Mouse (Mus musculus) intestine, embryonic 15.5 days (tissue): ENCODE measurements around the gene Fcgr3. TPM values are rescaled to one million over a fixed set of nuclear protein-coding genes. Genes with fewer than 3 reads are reported as not detected.

Experiments used
- ATAC-seq: fragments of 200-750 bp; cut with Nextera tagmentation; 2 replicates; pipeline ENCODE4 v1.8.0; 2017; ENCODE audit warnings: moderate TSS enrichment, moderate library complexity
- H3K27ac ChIP-seq: fragments of 300-500 bp; sonication (generic); 2 replicates; pipeline ENCODE4 v1.5.1; 2015; ENCODE audit warnings: mild to moderate bottlenecking, inconsistent platforms
- H3K27me3 ChIP-seq: fragments of 300-500 bp; sonication (generic); replicated peaks from 2 replicates; pipeline ENCODE4 v1.6.1; 2015; ENCODE audit warnings: inconsistent platforms
- H3K36me3 ChIP-seq: fragments of 300-500 bp; sonication (generic); 2 replicates; pipeline ENCODE4 v1.6.1; 2015; ENCODE audit warnings: inconsistent platforms
- H3K4me1 ChIP-seq: fragments of 300-500 bp; sonication (generic); replicated peaks from 2 replicates; pipeline ENCODE4 v1.6.1; 2015; ENCODE audit warnings: inconsistent platforms
- H3K4me2 ChIP-seq: fragments of 300-500 bp; sonication (generic); replicated peaks from 2 replicates; pipeline ENCODE4 v1.6.1; 2015; ENCODE audit warnings: mild to moderate bottlenecking, inconsistent platforms
- H3K4me3 ChIP-seq: fragments of 300-500 bp; sonication (generic); replicated peaks from 2 replicates; pipeline ENCODE4 v1.5.1; 2015; ENCODE audit warnings: inconsistent platforms
- H3K9ac ChIP-seq: fragments of 300-500 bp; sonication (generic); 2 replicates; pipeline ENCODE4 v1.6.1; 2015; ENCODE audit warnings: inconsistent platforms
- H3K9me3 ChIP-seq: fragments of 300-500 bp; sonication (generic); 2 replicates; pipeline ENCODE4 v1.6.1; 2016; ENCODE audit warnings: inconsistent platforms
- WGBS: fragments of 180-500 bp; shearing (Covaris S2); methylation state at CpG from one replicate; pipeline ENCODE4 v1.1.7; 2015; 5-methylcytosine and 5-hydroxymethylcytosine counted together
- polyA plus RNA-seq: library from polyadenylated mRNA; unstranded; fragments of >200 nt; fragmentation: Nextera tagmentation; extraction: Ambion mirVana; gene quantifications from 2 replicates; pipeline ENCODE4 v1.2.1, GENCODE M21; 2015

The Fcgr3 gene
- polyA plus RNA-seq, 1 experiment from 2014 or later, result 14.7 TPM

DNA sequence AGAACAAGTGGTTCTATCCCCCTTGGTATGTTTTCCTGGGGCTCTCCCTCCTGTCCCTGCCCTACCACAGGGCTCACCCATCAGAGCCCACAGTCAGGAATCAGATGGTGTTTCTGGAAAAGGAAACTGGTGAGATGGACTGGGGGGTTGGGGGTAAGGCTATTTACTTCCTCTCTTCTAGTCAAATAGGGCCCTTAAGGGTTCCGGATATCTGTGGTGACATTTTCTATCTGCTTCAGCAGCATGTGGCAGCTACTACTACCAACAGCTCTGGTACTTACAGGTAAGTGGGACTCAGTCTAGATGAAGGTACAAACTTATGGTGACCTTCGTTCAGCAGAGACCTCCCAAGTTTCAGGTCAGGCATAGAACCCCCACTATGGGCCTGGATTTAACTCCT, 46.0 kb downstream of the Fcgr3 start, which contains the start of gene Fcgr4:
TSS of gene Fcgr4 (plus strand) at position 184 of the 400 bp plus-strand sequence.
- Histone ChIP-seq H3K36me3 (no peaks in the 10 kb centered on the region), H3K27ac (no peak within 1 kb of the TSS), H3K4me1 (no peaks in the 10 kb centered on the region), H3K4me2 (no peak within 1 kb of the TSS), H3K9me3 (no peaks in the 10 kb centered on the region), H3K4me3 (no peak within 1 kb of the TSS), H3K27me3 (no peaks in the 10 kb centered on the region), H3K9ac (no peak within 1 kb of the TSS)
- WGBS, result 80% methylated on average over 2 of the region's 2 CpGs
- ATAC-seq, result no peak

DNA sequence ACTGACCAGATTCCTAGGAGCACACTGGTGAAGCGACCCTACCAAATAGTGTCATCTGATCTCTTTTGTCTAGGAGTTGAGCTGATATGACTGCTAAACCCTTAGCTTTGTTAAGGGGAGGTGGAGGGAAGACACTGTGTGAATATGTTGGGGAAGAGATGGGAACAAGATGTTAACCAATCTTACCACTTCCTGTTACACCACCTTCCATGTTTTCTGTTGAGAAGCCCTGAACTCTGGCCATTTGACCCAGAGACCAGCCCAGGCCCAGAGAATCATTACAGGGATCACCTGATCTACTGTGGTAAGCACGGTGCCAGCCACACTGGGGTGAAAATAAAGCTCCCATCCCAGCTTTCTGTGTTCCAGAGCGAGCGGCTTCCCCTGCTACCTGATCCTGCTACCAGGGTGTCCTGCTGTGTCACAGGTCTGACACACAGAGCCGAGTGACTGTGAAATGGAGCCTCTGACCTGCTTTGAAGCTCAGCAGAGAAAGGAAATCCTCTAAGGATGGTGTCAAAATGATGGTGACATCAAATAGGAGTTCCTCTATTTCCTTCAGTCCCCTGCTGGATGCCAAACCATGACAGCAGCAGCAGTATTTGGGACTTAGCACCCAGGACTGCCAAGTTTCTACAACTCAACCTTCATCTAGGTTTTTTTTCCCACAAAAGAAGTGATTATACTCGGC, 47.1 kb downstream of the Fcgr3 start:
- no peaks in the 10 kb centered on the region for H3K9me3 ChIP-seq
- H3K4me3 ChIP-seq, result no peak overlapping the region
- H3K27ac ChIP-seq, result no peak overlapping the region
- no peaks in the 10 kb centered on the region for H3K4me1 ChIP-seq
- WGBS, result 54% methylated on average over 6 of the region's 6 CpGs
- ATAC-seq, result no peak
- H3K36me3 ChIP-seq, result no peaks in the 10 kb centered on the region
- no peak overlapping the region for H3K9ac ChIP-seq
- H3K4me2 ChIP-seq, result no peak overlapping the region
- H3K27me3 ChIP-seq, result no peaks in the 10 kb centered on the region

DNA sequence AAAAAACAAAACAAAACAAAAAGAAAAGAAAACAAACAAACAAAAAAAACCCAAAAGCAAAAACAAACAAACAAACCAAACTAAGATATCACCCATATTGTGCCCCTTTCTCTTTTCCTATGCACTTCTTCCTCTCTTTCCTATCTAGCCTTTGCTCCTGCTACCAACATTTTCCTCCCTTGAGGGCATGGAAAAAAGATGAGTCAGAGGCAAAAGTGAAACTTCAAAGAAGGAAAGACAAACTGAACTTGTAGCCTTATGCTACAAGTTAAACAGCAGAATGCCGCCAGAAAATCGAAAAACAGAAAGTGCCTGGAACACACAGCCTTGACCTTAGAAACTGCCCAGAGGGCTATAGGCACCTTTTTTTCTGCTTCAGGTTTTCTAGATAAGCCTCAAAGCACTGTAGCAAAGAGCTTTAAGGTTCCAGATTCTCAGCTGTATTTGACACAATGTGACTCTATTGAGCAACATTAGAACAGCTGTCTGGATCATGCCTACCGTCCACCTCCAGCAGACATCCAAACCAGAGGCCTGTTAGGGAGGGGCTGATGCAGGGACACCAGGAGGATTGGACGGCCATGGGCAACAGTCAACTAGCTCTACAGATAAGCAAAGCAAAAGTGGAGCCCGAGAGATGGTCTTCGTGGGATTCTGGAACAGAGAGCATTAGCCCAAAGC, 47.9 kb downstream of the Fcgr3 start:
- no peak for ATAC-seq
- Histone ChIP-seq H3K36me3 (no peaks in the 10 kb centered on the region), H3K4me3 (no peak overlapping the region), H3K27ac (no peak overlapping the region), H3K4me2 (no peak overlapping the region), H3K9ac (no peak overlapping the region), H3K27me3 (no peaks in the 10 kb centered on the region), H3K4me1 (no peaks in the 10 kb centered on the region), H3K9me3 (no peaks in the 10 kb centered on the region)
- 74% methylated on average over 6 of the region's 6 CpGs for WGBS

DNA sequence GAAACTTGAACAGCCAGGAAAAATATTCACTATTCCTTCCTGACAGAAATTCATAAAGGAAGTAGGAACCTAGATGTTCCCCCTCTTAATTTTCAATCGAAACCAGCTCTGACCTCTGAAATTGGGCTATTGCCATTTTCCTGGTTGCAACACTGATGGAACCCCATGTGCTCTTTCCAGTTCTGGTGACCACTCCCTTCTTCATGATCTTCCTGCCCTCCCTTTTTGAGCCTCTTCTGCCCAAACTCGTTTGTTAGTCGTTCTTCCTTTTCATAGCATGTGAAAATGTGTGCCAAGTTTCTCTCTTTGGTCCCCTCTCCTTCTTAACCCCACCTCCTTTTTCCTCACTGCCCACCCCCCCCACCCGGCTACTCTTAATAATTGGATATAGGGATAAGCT, 53.0 kb downstream of the Fcgr3 start:
- H3K27ac ChIP-seq, result no peak overlapping the region

DNA sequence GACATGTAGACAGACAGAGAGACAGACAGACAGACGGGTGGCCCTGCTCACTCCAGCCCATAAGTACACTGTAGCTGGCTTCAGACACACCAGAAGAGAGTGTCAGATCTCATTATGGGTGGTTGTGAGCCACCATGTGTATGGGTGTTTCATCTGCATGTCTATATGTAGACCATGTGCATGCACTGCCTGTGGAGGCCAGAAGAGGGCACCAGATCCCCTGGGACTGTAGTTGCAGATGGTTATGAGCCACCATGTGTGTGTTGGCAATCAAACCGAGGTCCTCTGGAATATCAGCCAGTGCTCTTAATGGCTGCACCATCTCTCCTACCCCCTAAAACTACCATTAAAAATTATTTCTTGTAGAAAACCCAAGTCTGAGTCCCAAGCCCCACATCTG, 57.8 kb downstream of the Fcgr3 start:
- H3K9me3 ChIP-seq, result no peaks in the 10 kb centered on the region
- 87% methylated on average over 2 of the region's 2 CpGs for WGBS
- ATAC-seq, result no peak
- H3K27me3 ChIP-seq, result no peaks in the 10 kb centered on the region
- H3K4me2 ChIP-seq, result no peak overlapping the region
- H3K36me3 ChIP-seq, result no peaks in the 10 kb centered on the region
- no peak overlapping the region for H3K27ac ChIP-seq
- no peaks in the 10 kb centered on the region for H3K4me1 ChIP-seq
- no peak overlapping the region for H3K9ac ChIP-seq
- no peak overlapping the region for H3K4me3 ChIP-seq

More for the DNA sequence above, 53.0 kb downstream of the Fcgr3 start:
- WGBS, result 82% methylated on average over 4 of the region's 4 CpGs
- Histone ChIP-seq H3K4me3 (no peak overlapping the region), H3K9ac (no peak overlapping the region), H3K27me3 (no peaks in the 10 kb centered on the region), H3K4me2 (no peak overlapping the region), H3K9me3 (no peaks in the 10 kb centered on the region), H3K4me1 (no peaks in the 10 kb centered on the region), H3K36me3 (no peaks in the 10 kb centered on the region)
- ATAC-seq, result no peak

DNA sequence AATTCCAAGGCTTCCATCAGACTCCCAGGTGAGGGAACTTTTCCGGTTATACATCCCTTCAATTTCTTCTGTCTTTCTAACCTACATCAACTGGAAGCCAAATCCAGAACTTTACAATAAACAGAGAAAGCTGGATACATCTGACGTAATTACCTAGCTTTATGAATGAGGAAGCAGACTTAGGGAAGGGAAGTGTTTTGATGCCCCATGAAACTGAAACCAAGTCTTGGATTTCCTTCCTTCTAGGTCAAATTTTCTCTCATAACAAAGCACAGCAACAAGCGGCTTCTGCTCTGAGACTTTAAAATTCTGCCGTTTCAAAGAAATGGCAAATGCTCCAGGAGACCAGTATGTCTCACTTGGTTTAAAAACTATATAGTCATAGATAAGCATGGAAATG, 58.4 kb downstream of the Fcgr3 start:
- Histone ChIP-seq H3K36me3 (no peaks in the 10 kb centered on the region), H3K27ac (no peak overlapping the region), H3K9ac (no peak overlapping the region), H3K9me3 (no peaks in the 10 kb centered on the region), H3K4me3 (no peak overlapping the region), H3K27me3 (no peaks in the 10 kb centered on the region), H3K4me2 (no peak overlapping the region), H3K4me1 (no peaks in the 10 kb centered on the region)
- ATAC-seq, result no peak
- WGBS, result 85% methylated on average over 4 of the region's 4 CpGs

DNA sequence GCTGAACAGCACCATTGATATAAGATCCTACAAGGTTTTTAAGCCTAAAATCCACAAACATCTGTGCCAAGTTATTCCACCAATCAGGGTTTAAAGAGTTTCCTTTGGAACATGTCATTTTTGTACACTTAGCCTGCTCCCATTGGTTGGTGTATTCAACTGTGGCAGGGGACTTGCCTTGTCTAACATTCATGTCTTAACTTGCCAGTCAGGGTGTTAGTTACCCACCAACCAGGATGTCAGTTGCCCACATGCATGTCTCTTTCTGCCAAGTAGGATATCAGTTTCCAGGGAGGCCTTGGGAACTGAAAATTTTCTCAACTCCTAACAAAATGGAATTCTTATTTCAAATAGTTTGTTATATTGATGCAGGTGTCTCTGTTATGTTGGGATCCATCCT, 59.1 kb downstream of the Fcgr3 start:
- H3K36me3 ChIP-seq, result no peaks in the 10 kb centered on the region
- H3K4me3 ChIP-seq, result no peak overlapping the region
- no peaks in the 10 kb centered on the region for H3K4me1 ChIP-seq
- no peaks in the 10 kb centered on the region for H3K27me3 ChIP-seq
- H3K4me2 ChIP-seq, result no peak overlapping the region
- H3K9me3 ChIP-seq, result no peaks in the 10 kb centered on the region
- H3K27ac ChIP-seq, result no peak overlapping the region
- ATAC-seq, result no peak
- no peak overlapping the region for H3K9ac ChIP-seq

DNA sequence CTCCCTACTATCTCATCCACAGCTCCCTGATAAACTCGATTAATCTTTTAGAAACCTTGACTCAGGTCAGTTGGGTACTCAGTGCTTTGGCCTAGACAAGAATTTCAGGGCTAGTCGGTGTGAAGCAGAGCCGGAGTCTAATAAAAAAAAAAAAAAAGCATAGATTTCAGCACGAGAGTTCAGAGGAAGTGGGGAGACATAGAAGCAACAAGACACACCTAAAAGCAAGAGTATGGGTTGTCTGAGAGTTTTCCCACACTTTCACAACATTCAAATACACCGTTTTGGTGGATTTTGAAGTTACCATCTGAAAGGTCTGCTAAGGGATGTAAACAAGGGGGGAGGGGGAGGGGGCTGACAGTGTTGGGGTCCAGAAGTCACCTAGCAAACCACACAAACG, 59.7 kb downstream of the Fcgr3 start:
- Histone ChIP-seq H3K9ac (no peak overlapping the region), H3K4me3 (no peak overlapping the region), H3K4me1 (no peaks in the 10 kb centered on the region), H3K4me2 (no peak overlapping the region), H3K36me3 (no peaks in the 10 kb centered on the region), H3K9me3 (no peaks in the 10 kb centered on the region), H3K27me3 (no peaks in the 10 kb centered on the region), H3K27ac (no peak overlapping the region)
- WGBS, result 49% methylated on average over 6 of the region's 6 CpGs
- no peak for ATAC-seq

Other genes starting within 250 kb of the Fcgr3 start
- gene Atf6, start 197.2 kb downstream of the Fcgr3 start, polyA plus RNA-seq, result 8.8 TPM in 2 replicates
- gene Gm26620, start 179.9 kb downstream of the Fcgr3 start, polyA plus RNA-seq, result 2.2 and 2.4 TPM in 2 replicates
- 61.1 and 62.9 TPM in 2 replicates for gene Dusp12, start 179.4 kb downstream of the Fcgr3 start, polyA plus RNA-seq
- 0.11 and 0.16 TPM in 2 replicates for gene Fcrlb, start 152.0 kb downstream of the Fcgr3 start, polyA plus RNA-seq
- not detected in 2 replicates for gene Fcrla, start 137.4 kb downstream of the Fcgr3 start, polyA plus RNA-seq
- gene Fcgr2b, start 88.4 kb downstream of the Fcgr3 start, polyA plus RNA-seq, result 1.7 and 2.1 TPM in 2 replicates
- gene Fcgr4, start 46.0 kb downstream of the Fcgr3 start, polyA plus RNA-seq, result 1.7 and 1.8 TPM in 2 replicates
- 1.7 and 1.8 TPM in 2 replicates for gene Cfap126, start 49.0 kb upstream of the Fcgr3 start, polyA plus RNA-seq
- 360 and 387 TPM in 2 replicates for gene Sdhc, start 85.7 kb upstream of the Fcgr3 start, polyA plus RNA-seq
- 1.1 and 1.3 TPM in 2 replicates for gene Mpz, start 85.8 kb upstream of the Fcgr3 start, polyA plus RNA-seq
- gene Pcp4l1, start 131.3 kb upstream of the Fcgr3 start, polyA plus RNA-seq, result 16.4 and 18.5 TPM in 2 replicates
- 9.2 and 10.5 TPM in 2 replicates for gene Nr1i3, start 149.0 kb upstream of the Fcgr3 start, polyA plus RNA-seq
- 31.4 and 32.0 TPM in 2 replicates for gene Tomm40l, start 157.6 kb upstream of the Fcgr3 start, polyA plus RNA-seq
- gene Apoa2, start 160.1 kb upstream of the Fcgr3 start, polyA plus RNA-seq, result 84.7 and 123 TPM in 2 replicates
- 51.5 and 54.5 TPM in 2 replicates for gene Fcer1g, start 169.4 kb upstream of the Fcgr3 start, polyA plus RNA-seq
- 6.3 and 6.8 TPM in 2 replicates for gene Adamts4, start 185.5 kb upstream of the Fcgr3 start, polyA plus RNA-seq
- gene Ndufs2, start 186.5 kb upstream of the Fcgr3 start, polyA plus RNA-seq, result 304 and 326 TPM in 2 replicates
- gene B4galt3, start 205.4 kb upstream of the Fcgr3 start, polyA plus RNA-seq, result 54.2 and 54.5 TPM in 2 replicates
- 38.7 and 40.9 TPM in 2 replicates for gene Ppox, start 216.3 kb upstream of the Fcgr3 start, polyA plus RNA-seq
- 56.0 and 57.2 TPM in 2 replicates for gene Usp21, start 223.1 kb upstream of the Fcgr3 start, polyA plus RNA-seq
- 103 and 108 TPM in 2 replicates for gene Ufc1, start 230.1 kb upstream of the Fcgr3 start, polyA plus RNA-seq